Mouse (Mus musculus): Measurements from ENCODE around the gene Zbtb9.

DNA sequence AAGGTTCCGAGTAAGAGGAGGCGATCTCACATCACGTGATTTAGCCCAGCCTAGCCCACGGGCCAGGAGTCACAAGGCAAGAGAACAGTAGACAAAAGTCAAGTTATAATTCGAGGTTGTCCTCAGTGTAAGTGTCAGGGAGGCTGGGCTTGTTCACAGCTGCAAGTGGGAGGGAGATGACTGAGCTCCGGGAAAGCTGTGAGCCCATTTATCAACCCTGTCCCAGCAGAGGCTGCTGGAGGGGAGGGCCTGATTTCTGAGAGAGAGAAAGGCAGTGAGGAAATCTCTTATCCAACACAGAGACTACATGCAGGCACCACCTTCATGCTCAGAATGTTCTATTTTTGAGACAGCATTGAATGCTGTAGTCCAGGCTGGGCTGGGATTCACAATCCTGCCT lies 39.9 kb downstream of the Zbtb9 start:
- TF ChIP-seq CTCF (IDR thresholded peaks at IDR 0.05; ENCODE audit: low read depth, low read length), result no peak
- no peak for TF ChIP-seq POLR2A (IDR thresholded peaks at IDR 0.05; ENCODE audit: borderline replicate concordance, low read depth, low read length)
